Mouse (Mus musculus): Measurements from ENCODE around the gene Fastkd5.

The Fastkd5 gene

DNA sequence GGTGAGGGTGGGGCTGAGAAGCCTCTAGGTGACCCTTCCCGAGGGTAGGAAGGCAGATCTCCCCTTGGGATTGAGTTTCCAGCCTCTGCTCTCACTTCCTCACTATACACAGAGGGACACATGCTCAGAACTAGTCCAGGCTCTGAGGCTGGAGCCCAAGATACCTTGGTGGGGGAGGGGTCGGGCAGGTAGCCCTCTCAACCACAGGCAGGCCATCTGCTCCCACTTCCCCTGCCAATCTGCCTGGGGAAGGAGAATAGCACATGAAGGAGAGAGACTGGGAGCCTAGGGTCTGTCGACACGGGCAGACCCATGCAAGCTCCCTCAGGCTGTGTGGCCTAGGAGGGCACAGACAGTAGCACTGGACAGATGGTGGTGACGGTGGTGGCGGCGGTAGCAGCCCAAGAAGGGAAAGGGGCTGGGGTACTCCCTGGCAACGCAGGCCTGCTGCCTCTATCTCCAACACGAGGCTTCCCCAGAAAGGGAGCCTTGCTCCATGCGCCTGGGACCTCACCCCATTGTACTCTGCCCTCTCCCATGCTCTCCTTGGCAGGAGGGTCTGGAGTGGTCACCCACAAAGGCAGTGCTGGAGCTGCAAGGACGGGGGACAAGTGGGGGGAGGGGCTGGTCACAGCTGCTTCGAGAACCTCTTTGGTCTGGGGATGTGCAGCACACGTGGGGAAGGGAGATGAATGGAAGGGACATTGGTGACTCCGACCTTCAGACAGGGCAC is 4.3 kb upstream of the Fastkd5 start:
- no peak for DNase-seq (ENCODE audit: low spot score)

DNA sequence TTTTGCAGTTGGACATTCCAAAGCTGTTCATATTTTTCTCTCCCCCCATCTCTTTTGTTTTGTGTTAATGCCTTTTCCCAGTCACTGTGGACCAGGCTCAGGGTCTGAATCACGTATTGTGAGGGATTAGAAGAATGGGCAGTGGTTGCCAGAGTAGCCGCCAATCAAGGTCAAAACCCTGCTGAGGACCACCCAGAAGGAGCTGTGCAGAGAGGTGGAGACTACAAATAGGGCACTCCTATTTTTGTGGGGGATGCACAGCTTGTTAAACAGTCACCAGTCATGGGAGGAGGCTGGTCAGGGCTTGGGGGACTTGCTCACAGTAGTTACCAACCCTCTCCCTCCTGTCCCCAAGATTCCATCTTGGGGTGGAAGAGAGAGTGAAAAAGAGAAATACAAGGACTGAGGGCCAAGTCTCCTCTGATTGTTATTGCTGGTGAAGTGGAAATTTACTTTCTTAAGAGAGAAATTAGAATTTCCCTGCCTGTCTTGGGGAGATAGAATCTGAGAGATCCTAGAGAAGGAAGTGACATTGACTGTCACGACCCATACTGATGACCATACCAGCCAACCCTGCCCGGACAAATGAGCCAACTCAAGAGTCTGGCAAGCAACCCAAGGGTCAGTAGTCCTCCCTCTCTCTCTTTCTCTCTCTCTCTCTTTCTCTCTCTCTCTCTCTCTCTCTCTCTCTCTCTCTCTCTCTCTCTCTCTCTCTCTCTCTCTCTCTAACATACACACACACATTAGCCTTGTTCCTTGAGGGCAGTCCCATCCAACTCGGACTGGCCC is 3.3 kb upstream of the Fastkd5 start:
- DNase-seq (ENCODE audit: low spot score) = no peak

DNA sequence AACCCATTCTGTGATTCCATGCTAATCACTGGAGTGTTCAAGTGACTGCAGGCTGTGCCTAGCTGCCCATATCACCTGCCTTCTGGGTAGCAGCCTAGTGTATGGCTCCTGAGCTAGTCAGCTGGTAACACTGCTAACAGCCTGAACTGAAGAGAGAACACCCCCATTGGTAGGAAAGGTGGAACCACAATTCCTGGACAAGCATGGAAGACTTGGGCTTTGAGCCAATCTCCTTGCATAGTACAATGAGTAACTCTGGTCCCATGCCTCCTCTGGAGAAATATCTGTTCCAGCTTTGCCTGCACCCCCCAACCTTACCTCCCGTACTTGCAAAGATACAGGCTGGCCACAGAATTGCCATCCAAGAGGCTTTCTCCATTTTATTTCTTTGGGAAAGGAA is 2.6 kb upstream of the Fastkd5 start:
- DNase-seq (ENCODE audit: low spot score) = no peak

DNA sequence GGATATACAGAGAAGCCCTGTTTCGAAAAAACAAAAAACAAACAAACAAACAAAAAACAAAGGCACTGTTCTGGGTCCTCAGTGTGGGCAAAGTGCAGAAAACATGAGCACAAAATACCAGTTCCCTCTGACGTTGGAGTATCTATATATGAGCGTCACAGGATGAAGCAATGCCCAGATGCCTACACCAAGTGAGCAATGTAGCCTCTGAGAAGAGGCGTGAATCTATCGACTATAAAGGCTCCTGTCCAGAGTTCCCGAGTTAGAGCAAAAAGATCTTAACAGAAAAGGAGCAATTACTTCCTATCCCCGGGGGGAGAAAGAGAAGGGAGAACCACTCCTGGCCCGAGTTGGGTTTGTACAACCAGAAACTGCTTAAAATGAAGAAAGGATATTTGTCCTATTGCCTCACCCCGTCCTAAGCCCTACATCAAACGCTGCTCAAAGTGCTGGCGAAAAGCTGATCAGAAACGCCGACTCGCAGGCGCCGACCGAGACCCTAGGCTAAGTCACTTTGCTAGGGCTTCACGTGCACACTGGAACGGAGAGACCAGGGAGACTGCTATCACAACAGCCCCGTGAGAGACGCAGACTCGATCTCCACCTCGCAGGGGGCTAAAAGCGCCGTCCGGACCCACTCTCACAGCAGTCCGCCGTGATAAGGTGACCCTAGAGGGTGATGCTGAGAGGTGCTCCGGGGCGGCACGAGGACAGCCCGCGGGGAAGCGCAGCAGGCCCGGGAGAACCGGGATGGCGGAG is 568 bp downstream of the Fastkd5 start:
- peak; percentile 40 for DNase-seq (ENCODE audit: low spot score)

DNA sequence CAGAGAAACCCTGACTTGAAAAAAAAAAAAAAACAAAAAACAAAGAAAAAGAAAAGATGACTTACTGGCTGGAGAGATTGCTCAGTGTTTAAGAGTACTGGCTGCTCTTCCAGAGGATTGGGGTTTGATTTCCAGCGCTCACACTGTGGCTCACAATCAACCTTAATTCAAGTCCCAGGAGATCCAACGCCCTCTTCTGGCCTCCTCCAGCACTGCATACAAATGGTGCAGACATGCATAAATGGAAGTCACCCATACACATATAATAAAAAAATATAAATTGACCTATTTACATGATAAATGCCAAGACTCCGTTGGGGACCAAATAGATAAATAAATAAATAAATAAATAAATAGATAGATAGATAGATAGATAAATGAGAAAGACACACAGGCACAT is 1.4 kb downstream of the Fastkd5 start:
- no peak for DNase-seq (ENCODE audit: low spot score)

DNA sequence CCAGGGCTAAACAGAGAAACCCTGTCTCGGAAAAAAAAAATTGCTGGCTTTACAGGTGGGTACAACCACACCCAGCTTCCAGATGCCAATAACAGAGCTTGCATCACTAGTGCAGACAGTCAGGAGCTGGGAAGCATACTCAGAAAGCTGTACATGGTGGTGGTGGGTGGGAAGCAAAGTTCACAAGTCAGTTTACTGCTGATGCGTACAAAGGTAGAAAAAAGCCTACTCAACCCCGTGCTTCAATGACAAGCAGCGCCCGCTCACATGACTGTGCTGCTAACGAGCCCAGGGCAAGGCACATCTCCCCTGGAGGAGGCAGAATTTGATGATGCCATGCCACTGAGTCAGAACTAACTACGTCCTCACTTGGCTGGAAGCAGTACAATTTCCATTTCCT is 10.9 kb downstream of the Fastkd5 start:
- no peak for DNase-seq (ENCODE audit: low spot score)

DNA sequence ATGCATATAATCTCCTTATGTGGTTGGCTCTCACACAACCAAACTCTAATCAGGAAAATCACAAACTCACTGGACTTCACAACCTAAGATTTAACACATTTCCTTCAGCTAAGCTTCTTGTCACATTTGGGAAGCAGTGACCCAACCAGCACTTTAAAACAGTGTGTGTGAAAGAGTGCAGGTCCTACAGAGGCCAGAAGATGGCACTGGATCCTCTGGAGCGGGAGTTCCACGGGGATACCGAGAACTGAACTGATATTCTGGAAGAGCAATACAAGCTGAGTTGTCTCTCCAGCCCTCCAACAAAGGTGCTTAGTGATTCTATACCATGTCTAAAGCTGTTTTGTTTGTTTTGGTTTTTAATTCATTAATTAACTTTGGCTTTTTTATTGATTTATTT is 16.7 kb downstream of the Fastkd5 start:
- no peak for DNase-seq (ENCODE audit: low spot score)

DNA sequence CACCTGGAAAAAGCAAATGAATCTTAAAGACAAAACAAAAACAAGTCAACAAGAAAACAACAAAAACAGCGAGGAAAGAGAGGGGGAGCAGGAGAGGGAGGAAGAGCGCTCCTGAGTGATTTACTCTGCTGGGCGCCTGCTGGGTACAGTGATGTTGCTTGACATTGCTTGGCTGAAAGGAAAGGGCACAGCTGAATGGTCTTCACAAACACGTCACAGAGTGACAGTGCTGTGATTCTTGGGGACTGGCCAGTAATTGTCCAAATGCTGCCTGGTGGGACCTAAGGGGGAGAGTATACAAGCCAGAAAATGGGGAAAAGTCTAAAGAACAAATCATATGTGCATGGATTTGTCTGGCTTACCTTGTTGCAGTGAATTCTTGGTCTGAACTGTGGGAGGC is 27.6 kb downstream of the Fastkd5 start:
- no peak for DNase-seq (ENCODE audit: low spot score)

DNA sequence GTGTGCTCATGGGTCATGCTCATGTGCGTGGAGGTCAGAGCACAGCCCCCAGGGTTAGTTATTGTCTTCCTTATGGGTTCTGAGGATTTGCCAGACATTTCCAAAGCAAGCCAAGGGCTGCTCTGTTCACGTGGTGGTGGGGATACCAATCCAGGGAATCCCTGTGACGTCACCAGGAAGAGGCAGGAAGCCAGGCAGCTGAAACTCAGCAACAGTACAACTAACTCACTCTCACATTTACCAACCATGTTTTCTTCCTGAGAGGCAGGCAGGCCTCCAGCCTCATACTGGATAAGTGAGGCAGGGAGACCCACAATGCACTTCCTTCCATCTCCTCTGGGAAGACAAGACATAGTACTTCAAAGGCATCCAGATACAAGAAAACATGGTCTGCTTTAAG is 31.4 kb downstream of the Fastkd5 start:
- DNase-seq (ENCODE audit: low spot score) = no peak

DNA sequence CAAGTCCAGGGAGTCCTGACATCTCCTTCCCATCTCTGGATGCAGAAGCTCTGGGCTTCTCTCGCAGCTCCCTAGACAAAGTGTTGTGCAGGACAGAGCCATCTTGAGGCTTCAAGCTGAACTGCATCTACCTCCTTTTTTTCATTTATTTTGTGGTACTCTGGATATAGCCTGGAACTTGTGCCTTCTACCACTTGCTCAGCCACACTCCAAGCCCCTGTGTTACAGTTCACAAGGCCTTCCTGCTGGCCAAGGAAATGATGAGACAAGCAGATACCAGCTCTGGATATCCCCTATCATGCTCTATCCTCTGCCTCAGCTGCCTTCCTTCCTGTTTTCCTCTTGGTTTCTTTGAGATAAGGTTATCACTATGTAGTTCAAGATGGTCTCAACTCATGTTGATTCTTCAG is 32.2 kb downstream of the Fastkd5 start:
- DNase-seq (ENCODE audit: low spot score) = peak; percentile 52

DNA sequence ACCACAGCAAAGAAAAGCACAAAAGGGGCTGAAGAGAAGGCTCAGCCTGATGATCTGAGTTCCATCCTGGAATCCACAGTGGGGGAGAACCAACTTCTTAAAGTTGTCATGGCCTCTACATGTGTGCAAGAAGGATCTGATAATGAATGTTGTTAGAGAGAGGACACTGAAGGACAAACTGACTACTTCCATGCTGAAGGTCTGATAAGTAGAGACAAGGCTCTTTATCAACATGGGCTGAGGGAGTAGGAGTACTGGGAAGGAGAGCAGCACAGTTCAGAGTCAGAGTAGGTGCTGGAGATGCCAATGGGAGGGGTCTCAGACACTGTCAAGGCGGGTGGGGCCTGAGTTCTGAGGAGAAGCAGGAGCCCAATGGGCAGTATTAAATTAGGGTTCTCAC is 34.2 kb downstream of the Fastkd5 start:
- DNase-seq (ENCODE audit: low spot score) = no peak

DNA sequence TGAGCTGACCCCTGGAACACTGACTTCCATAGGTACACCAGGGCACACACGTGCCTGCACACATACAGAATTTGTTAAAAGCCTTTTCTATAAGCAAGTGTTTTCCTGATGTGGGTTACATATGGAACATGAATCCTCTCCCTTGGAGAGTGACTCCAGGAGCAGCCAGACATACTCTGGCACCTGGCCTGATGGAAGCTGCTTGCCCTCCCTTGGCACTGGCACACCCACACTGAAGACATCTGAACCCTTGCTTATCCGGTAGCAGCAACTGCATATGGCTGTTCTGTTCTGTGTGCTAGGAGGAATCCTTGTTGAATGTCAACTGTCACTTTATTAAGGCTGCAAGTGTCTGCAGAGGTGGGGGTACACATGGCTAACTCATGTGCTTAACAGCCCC is 38.8 kb downstream of the Fastkd5 start:
- DNase-seq (ENCODE audit: low spot score) = no peak

DNA sequence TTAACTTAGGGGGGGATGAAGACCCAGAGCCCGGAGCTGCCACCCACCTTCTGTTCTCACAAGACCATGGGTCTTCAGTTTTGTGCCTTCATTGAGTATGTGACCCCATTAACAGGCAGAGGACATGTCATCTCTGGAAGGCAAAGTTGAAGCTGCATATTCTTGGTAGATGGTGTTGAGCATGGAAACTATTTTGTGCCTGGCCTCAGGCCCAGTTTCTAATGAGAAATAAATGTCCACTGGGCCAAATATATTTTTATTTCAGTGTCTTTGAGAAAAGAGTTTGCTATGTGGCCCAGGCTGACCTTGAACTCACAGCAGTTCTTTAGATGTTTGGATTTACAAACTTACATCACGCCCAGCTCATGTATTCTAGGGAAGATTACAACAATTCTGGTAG is 40.1 kb downstream of the Fastkd5 start:
- no peak for DNase-seq (ENCODE audit: low spot score)

DNA sequence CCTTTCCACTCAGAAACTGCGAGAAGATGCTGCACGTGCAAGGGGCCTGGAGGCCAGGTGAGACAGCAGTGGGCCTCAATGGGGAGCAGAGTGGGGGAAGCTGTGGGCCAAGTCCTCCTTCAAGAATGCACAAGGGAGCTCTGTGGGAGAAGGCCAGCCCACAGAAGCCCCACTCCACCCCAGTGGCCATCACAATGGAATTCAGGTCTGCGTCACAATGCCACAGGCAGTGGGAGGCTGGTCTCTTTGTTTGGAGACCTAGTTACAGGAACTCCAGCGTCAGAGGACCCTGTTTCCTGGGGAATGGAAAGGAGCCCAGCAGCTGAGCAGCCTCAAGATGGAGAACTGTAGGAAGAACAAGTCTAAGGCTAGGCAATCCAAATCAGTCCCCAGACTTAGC is 40.7 kb downstream of the Fastkd5 start:
- no peak for DNase-seq (ENCODE audit: low spot score)

DNA sequence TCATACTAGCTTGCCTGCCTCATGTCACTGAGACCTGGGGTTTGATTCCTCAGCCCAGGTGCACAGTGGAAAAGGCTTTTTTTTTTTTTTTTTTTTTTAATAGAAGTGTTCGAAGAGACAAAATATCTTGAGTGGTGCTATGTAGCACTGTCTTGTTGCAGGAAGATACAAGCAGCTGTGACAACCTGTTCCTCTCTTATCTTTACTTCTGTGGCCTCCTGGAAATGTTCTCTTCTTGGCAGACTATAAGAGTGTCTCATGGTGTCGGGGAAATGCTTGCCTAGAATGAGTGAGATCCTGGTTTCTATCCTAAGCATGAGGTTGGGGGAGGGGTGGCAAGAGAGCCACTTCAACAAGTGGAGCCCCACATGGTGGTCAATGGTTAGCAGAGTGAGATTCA is 41.5 kb downstream of the Fastkd5 start:
- no peak for DNase-seq (ENCODE audit: low spot score)

DNA sequence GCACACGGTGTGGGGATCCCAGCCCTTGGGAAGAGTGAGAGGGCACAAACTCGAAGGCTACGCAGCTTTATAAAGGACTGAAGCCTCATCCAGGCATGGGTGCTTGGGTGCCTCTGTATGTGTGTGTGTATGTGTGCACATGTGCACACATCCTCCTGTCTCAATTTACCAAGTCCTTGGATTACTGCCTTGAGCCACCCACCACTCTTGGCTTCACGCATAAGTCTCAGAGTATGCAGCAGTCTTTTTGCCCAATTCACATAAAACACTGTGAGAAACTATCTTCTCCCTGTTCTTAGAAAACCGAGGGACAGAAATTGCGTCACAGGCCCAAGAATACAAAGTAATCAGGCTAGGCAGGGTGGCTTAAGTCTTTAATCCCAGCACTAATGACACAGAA is 43.8 kb downstream of the Fastkd5 start:
- DNase-seq (ENCODE audit: low spot score) = no peak

DNA sequence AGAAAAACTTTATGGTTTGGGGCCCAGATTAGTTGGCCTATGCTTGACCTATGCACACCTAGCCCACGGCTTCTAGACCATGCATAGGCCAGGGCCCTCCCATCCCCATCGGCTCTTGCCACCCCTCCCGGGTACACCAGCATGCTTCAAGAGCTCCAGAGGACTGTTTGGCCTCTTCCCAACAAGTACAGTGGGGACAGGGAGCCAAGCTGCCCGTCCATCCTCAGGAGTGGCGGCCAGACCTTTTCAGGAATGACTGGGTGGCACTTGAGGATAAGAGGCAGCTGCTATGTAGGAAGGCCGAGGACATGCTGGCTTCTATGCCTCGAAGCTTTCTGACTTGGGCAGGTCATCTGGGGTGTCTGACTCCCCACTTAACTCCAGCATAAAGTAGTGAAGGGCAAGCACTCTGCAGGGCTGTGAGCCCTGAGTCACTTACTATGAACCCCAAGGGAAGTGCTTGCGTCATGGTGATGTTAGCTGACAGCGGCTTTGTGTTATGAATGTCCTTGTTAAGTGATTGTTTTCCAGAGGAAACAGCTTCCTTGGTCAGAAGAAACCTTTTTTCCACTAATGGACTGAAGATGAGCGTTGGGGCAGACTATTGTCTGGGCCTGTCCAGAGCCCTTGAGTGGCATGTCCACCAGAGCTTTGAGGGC is 45.8 kb downstream of the Fastkd5 start:
- no peak for DNase-seq (ENCODE audit: low spot score)

DNA sequence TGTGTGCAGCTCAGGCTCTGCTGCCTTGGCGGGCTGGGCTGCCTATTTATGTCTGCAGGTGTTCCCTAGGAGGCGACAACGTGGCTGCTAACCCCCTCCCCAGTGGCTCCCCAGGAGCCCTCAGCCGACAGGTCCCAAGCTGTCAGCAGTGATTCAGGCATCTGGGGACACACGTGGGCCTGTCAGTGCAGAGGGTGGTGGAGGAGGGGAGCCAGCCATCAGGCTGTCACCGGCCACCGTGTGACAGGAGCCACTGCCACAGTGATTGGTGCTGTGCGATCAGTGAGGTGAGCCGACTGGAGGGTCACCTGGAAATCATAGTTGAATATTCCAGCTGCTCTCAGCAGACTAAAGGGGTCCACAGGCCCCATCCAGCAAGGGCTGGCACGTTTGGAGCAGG is 47.3 kb downstream of the Fastkd5 start, which contains the start of gene Avp:
Avp (minus strand) TSS at position 3 of the 400 bp plus-strand sequence.
- DNase-seq (ENCODE audit: low spot score) = no peak

DNA sequence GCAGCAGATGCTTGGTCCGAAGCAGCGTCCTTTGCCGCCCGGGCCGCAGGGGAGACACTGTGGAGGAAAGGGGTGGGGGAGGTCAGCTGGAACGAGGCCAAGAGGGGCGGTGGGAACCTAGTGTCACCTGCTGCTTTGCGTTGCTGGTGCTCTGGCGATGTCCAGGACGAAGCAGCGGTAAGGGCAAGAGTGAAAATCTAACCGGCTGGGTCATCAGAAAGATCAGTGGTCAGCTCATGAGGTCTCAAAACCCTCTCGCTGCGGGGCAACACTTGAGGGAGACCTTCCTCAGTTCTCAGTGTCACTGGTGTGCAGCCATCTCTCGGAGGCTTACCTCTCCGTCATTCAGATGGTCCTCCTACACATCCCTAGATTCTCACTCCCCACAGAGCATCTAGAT is 48.6 kb downstream of the Fastkd5 start:
- no peak for DNase-seq (ENCODE audit: low spot score)

DNA sequence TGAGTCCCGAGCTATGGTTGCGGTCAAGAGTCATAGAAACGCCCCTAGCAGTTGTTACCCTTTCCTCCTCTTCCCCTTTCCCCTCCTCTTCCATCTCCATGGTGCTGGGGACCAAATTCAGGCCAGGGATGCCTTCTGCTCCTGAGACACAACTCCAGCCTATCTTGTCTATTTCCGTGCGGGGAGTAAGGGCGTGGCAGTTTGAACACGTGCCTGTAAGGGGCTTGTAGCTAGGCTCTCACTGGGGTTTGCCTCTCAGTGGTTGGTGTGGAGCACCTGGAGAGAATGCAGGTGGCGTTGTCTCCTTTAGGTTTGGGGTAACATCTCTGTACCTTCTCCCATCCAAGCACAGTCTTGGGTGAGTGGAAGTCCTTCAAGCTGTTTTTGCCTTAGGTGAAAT is 50.0 kb downstream of the Fastkd5 start:
- no peak for DNase-seq (ENCODE audit: low spot score)

DNA sequence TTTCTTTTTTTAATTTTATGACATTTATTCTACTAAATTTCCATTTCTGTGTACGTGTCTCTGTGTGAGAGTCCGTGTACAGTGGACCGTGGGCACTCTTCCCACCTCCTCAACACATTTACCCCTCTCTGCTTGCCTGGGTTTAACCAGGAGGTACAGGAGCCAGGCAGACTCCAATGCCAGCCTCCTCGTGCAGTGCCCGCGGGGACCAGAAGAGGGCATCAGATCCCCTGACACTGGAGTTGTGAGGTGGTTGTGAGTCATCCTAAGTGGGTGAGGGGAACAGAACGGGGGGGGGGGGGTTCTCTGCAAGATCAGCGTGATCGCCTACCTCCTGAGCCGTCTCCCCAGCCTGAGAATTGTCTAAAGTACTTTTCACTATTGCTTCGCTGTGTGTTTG is 51.7 kb downstream of the Fastkd5 start:
- DNase-seq (ENCODE audit: low spot score) = no peak

DNA sequence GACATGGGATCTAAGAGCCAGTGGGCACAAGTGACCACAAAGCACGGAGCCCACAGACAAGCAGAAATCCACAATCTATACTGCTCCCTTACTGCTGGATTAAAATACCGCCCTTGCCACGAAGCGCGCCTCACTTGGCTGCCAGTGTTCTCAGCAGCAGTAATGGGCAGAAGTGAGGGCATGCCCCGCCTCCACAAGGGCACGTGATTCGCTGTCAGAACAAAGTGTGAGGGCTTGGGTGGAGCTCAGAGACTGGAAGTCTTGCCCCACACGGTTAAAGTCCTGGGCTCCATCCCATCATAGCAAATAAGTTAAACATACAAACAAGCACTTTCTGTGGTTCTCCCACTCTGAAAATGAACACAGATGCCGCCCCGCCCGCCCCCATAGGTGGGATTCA is 52.2 kb downstream of the Fastkd5 start:
- DNase-seq (ENCODE audit: low spot score) = no peak
